Mouse (Mus musculus): ENCODE measurements around the gene Perm1. TPM values are rescaled to one million over a fixed set of nuclear protein-coding genes. Genes with fewer than 3 reads are reported as not detected.
A peak's percentile ranks its signal among the peaks of the same experiment; 100 is the strongest.

The Perm1 gene
- 3.6 and 5.4 TPM in 2 replicates for polyA plus RNA-seq (2015; fragmentation: Nextera tagmentation; extraction: Ambion mirVana)

- no peaks in the 10 kb centered on the region for H3K4me1 ChIP-seq (ENCODE audit: control insufficient read depth, insufficient read depth, low read length)
- H3K27ac ChIP-seq (ENCODE audit: low read length) = no peak within 1 kb of the TSS
- ATAC-seq (ENCODE audit: insufficient read depth, low FRiP score) = 0 out of 2 replicates have a peak, but pooled peaks have one; percentile 15
- H3K9ac ChIP-seq (ENCODE audit: low read length) = no peak within 1 kb of the TSS
- no peaks in the 10 kb centered on the region for H3K27me3 ChIP-seq (ENCODE audit: control insufficient read depth, insufficient read depth, low read length)
- no peaks in the 10 kb centered on the region for H3K9me3 ChIP-seq (replicated peaks; ENCODE audit: control insufficient read depth, low read length)
- no peak within 1 kb of the TSS for H3K4me2 ChIP-seq (ENCODE audit: low read depth, low read length)
- H3K4me3 ChIP-seq (replicated peaks; ENCODE audit: low read length) = no peak within 1 kb of the TSS
- WGBS = 72% methylated on average over 4 of the region's 4 CpGs
- no peaks in the 10 kb centered on the region for H3K36me3 ChIP-seq (ENCODE audit: control insufficient read depth, insufficient read depth, low read length)
These were observed at the start of gene Perm1 for GRCm38 (mm10) chr4:156215649-156216048. Gene Perm1 (plus strand): TSS chr4:156215868.

DNA sequence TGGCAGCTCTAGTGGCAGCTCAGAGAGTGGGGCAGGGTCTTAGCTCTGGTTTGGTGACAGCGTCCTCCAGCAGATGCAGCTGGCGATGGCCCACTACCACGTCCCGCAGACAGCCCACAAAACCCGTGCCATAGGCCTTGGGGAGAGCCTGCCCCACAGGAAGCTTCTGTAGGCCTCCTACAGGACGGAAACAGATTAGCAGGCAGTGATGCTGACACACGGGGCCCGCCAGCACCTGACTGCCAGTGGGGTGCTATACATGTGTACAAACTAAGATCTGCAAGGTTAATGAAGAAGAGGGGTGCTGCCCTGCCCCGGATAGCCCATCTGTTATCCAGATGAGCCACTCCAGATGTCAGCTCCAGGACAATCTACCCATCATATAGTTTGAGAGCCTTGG is 49.2 kb upstream of the Perm1 start:
- 90% methylated on average over 9 of the region's 9 CpGs for WGBS
- no peak overlapping the region for H3K9ac ChIP-seq (ENCODE audit: low read length)
- H3K27ac ChIP-seq (ENCODE audit: low read length) = no peak overlapping the region
- no peaks in the 10 kb centered on the region for H3K4me1 ChIP-seq (ENCODE audit: control insufficient read depth, insufficient read depth, low read length)
- no peak overlapping the region for H3K4me2 ChIP-seq (ENCODE audit: low read depth, low read length)
- no peaks in the 10 kb centered on the region for H3K27me3 ChIP-seq (ENCODE audit: control insufficient read depth, insufficient read depth, low read length)
- H3K4me3 ChIP-seq (replicated peaks; ENCODE audit: low read length) = no peak overlapping the region
- peaks cover 40% of the 10 kb centered on the region for H3K36me3 ChIP-seq (ENCODE audit: control insufficient read depth, insufficient read depth, low read length)
- peaks cover 13% of the 10 kb centered on the region for H3K9me3 ChIP-seq (replicated peaks; ENCODE audit: control insufficient read depth, low read length)
- no peak for ATAC-seq (ENCODE audit: insufficient read depth, low FRiP score)

DNA sequence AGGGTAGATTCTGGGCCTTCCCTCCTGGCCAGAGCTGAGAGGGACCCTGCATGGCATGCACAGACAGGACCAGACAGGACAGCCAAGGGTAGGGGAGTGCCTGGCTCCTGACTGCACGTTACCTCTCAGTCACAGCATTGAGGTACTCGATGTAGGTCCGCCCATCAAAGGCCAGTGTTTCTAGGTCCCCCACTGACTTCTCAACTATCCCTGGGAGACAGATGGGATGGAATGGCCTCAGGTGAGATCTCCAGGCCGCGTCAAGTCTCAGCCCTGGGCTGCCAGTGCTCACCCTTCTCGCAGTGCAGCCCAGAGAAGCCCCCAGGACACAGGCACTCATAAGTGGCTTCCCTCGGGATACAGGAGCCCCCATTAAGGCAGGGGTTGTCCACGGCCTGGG is 47.1 kb upstream of the Perm1 start:
- Histone ChIP-seq H3K4me3 (replicated peaks; ENCODE audit: low read length) (no peak overlapping the region), H3K9me3 (replicated peaks; ENCODE audit: control insufficient read depth, low read length) (no peaks in the 10 kb centered on the region), H3K27ac (ENCODE audit: low read length) (no peak overlapping the region), H3K27me3 (ENCODE audit: control insufficient read depth, insufficient read depth, low read length) (no peaks in the 10 kb centered on the region), H3K4me2 (ENCODE audit: low read depth, low read length) (no peak overlapping the region), H3K36me3 (ENCODE audit: control insufficient read depth, insufficient read depth, low read length) (peaks cover 50% of the 10 kb centered on the region), H3K4me1 (ENCODE audit: control insufficient read depth, insufficient read depth, low read length) (no peaks in the 10 kb centered on the region), H3K9ac (ENCODE audit: low read length) (no peak overlapping the region)
- 91% methylated on average over 8 of the region's 8 CpGs for WGBS
- no peak for ATAC-seq (ENCODE audit: insufficient read depth, low FRiP score)

GRCm38 (mm10) chr4:156169129-156169528 is 46.5 kb upstream of the Perm1 start:
- Histone ChIP-seq H3K9me3 (replicated peaks; ENCODE audit: control insufficient read depth, low read length) (no peaks in the 10 kb centered on the region), H3K4me2 (ENCODE audit: low read depth, low read length) (no peak overlapping the region), H3K9ac (ENCODE audit: low read length) (no peak overlapping the region), H3K4me3 (replicated peaks; ENCODE audit: low read length) (no peak overlapping the region), H3K27me3 (ENCODE audit: control insufficient read depth, insufficient read depth, low read length) (no peaks in the 10 kb centered on the region), H3K27ac (ENCODE audit: low read length) (no peak overlapping the region), H3K4me1 (ENCODE audit: control insufficient read depth, insufficient read depth, low read length) (no peaks in the 10 kb centered on the region), H3K36me3 (ENCODE audit: control insufficient read depth, insufficient read depth, low read length) (peaks cover 48% of the 10 kb centered on the region)
- no peak for ATAC-seq (ENCODE audit: insufficient read depth, low FRiP score)
- 95% methylated on average over 10 of the region's 10 CpGs for WGBS

DNA sequence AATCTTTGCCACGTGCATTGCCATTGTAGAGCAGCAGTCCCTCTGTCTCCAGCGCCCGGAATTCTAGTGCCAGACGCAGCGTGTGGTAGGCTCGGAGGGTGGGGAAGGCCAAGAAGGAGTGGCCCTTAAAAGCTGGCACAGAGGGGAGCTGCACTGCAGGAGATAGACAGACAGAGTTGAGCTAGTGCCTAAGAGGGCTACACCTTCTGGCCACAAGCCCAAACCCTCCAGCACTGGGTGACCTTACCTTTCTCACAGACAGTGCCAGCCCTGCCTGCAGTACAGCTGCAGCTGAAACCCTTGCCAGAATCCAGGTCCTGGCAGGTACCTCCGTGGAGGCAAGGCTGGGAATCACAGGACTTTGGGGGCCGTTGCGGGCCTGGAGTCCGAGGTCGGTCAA is 43.8 kb upstream of the Perm1 start:
- no peak overlapping the region for H3K27ac ChIP-seq (ENCODE audit: low read length)
- no peaks in the 10 kb centered on the region for H3K4me1 ChIP-seq (ENCODE audit: control insufficient read depth, insufficient read depth, low read length)
- H3K9ac ChIP-seq (ENCODE audit: low read length) = no peak overlapping the region
- 92% methylated on average over 11 of the region's 11 CpGs for WGBS
- H3K9me3 ChIP-seq (replicated peaks; ENCODE audit: control insufficient read depth, low read length) = no peaks in the 10 kb centered on the region
- no peak overlapping the region for H3K4me2 ChIP-seq (ENCODE audit: low read depth, low read length)
- no peak overlapping the region for H3K4me3 ChIP-seq (replicated peaks; ENCODE audit: low read length)
- no peak for ATAC-seq (ENCODE audit: insufficient read depth, low FRiP score)
- no peaks in the 10 kb centered on the region for H3K27me3 ChIP-seq (ENCODE audit: control insufficient read depth, insufficient read depth, low read length)
- H3K36me3 ChIP-seq (ENCODE audit: control insufficient read depth, insufficient read depth, low read length) = peaks cover 52% of the 10 kb centered on the region

GRCm38 (mm10) chr4:156177630-156178029 is 38.0 kb upstream of the Perm1 start:
- ATAC-seq (ENCODE audit: insufficient read depth, low FRiP score) = no peak
- Histone ChIP-seq H3K36me3 (ENCODE audit: control insufficient read depth, insufficient read depth, low read length) (peaks cover 33% of the 10 kb centered on the region), H3K9ac (ENCODE audit: low read length) (no peak overlapping the region), H3K27me3 (ENCODE audit: control insufficient read depth, insufficient read depth, low read length) (no peaks in the 10 kb centered on the region), H3K4me2 (ENCODE audit: low read depth, low read length) (no peak overlapping the region), H3K4me3 (replicated peaks; ENCODE audit: low read length) (no peak overlapping the region), H3K9me3 (replicated peaks; ENCODE audit: control insufficient read depth, low read length) (no peaks in the 10 kb centered on the region), H3K27ac (ENCODE audit: low read length) (no peak overlapping the region), H3K4me1 (ENCODE audit: control insufficient read depth, insufficient read depth, low read length) (no peaks in the 10 kb centered on the region)
- 90% methylated on average over 9 of the region's 9 CpGs for WGBS

DNA sequence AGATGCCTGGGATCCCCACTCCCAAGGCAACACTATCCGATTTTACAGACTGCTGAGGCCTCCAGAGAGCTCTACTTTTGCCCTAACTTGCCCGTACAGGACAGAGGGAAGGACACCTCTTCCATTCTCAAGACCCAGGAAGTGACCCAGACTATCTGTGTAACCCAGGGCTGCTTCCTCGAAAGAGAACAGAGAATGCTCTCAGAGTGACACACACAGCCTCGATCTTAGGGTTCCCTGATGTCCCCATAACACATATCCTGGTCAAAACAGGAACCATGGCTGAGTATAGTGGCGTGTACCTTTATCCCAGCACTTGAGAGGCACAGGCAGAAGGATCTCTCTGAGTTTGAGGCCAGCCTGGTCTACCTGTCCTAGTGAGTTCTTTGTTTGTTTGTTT is 31.9 kb upstream of the Perm1 start:
- Histone ChIP-seq H3K27ac (ENCODE audit: low read length) (no peak overlapping the region), H3K4me2 (ENCODE audit: low read depth, low read length) (no peak overlapping the region), H3K4me3 (replicated peaks; ENCODE audit: low read length) (no peak overlapping the region), H3K4me1 (ENCODE audit: control insufficient read depth, insufficient read depth, low read length) (peaks cover 12% of the 10 kb centered on the region), H3K9me3 (replicated peaks; ENCODE audit: control insufficient read depth, low read length) (no peaks in the 10 kb centered on the region), H3K27me3 (ENCODE audit: control insufficient read depth, insufficient read depth, low read length) (no peaks in the 10 kb centered on the region), H3K36me3 (ENCODE audit: control insufficient read depth, insufficient read depth, low read length) (peaks cover 7% of the 10 kb centered on the region), H3K9ac (ENCODE audit: low read length) (no peak overlapping the region)
- 82% methylated on average over 5 of the region's 5 CpGs for WGBS
- no peak for ATAC-seq (ENCODE audit: insufficient read depth, low FRiP score)

GRCm38 (mm10) chr4:156184291-156184954 is 31.2 kb upstream of the Perm1 start:
- no peaks in the 10 kb centered on the region for H3K9me3 ChIP-seq (replicated peaks; ENCODE audit: control insufficient read depth, low read length)
- no peak for ATAC-seq (ENCODE audit: insufficient read depth, low FRiP score)
- H3K27me3 ChIP-seq (ENCODE audit: control insufficient read depth, insufficient read depth, low read length) = no peaks in the 10 kb centered on the region
- 81% methylated on average over 7 of the region's 7 CpGs for WGBS
- H3K4me1 ChIP-seq (ENCODE audit: control insufficient read depth, insufficient read depth, low read length) = peaks cover 19% of the 10 kb centered on the region
- no peak overlapping the region for H3K9ac ChIP-seq (ENCODE audit: low read length)
- no peak overlapping the region for H3K4me2 ChIP-seq (ENCODE audit: low read depth, low read length)
- H3K27ac ChIP-seq (ENCODE audit: low read length) = no peak overlapping the region
- no peak overlapping the region for H3K4me3 ChIP-seq (replicated peaks; ENCODE audit: low read length)
- peaks cover under 1% of the 10 kb centered on the region; the same call in 1 of the 2 replicates for H3K36me3 ChIP-seq (ENCODE audit: control insufficient read depth, insufficient read depth, low read length)

GRCm38 (mm10) chr4:156185456-156185949 is 30.2 kb upstream of the Perm1 start:
- no peak for ATAC-seq (ENCODE audit: insufficient read depth, low FRiP score)
- Histone ChIP-seq H3K36me3 (ENCODE audit: control insufficient read depth, insufficient read depth, low read length) (no peaks in the 10 kb centered on the region), H3K9ac (ENCODE audit: low read length) (no peak overlapping the region), H3K27me3 (ENCODE audit: control insufficient read depth, insufficient read depth, low read length) (no peaks in the 10 kb centered on the region), H3K4me1 (ENCODE audit: control insufficient read depth, insufficient read depth, low read length) (peaks cover 25% of the 10 kb centered on the region), H3K9me3 (replicated peaks; ENCODE audit: control insufficient read depth, low read length) (no peaks in the 10 kb centered on the region), H3K4me2 (ENCODE audit: low read depth, low read length) (peak overlapping the region; percentile 31), H3K27ac (ENCODE audit: low read length) (no peak overlapping the region), H3K4me3 (replicated peaks; ENCODE audit: low read length) (peak overlapping the region; percentile 2; the same call in 1 of the 2 replicates)
- 81% methylated on average over 13 of the region's 13 CpGs for WGBS

Data from stomach, embryonic 16.5 days (tissue).